Mouse (Mus musculus) heart, adult 2 months (tissue): ENCODE results near the gene Mrfap1.

ENCODE experiments used
- CTCF ChIP-seq: fragments of 200-600 bp; IDR thresholded peaks from 2 replicates; pipeline ENCODE4 v1.8.1; 2022; ENCODE audit warnings: antibody characterized with exemption, mild to moderate bottlenecking, moderate library complexity
- EP300 ChIP-seq: fragments of 200-500 bp; IDR thresholded peaks from 2 replicates; pipeline ENCODE4 v1.6.1; 2011; ENCODE audit warnings: low read depth, low read length, control low read depth; ENCODE audit not compliant: insufficient read depth
- POLR2A ChIP-seq: fragments of 200-500 bp; IDR thresholded peaks from 2 replicates; pipeline ENCODE4 v1.6.1; 2011; ENCODE audit warnings: mild to moderate bottlenecking, low read depth, low read length, control low read depth; ENCODE audit not compliant: insufficient read depth

- TF ChIP-seq POLR2A (no peak), CTCF (no peak), EP300 (no peak)
Measured at GRCm38 (mm10) chr5:36814554-36814953, 18.0 kb upstream of the Mrfap1 start.
